Mouse (Mus musculus) hindbrain, embryonic 13.5 days (tissue): Measurements from ENCODE around the gene Erbb2. TPM values are rescaled to one million over a fixed set of nuclear protein-coding genes. Genes with fewer than 3 reads are reported as not detected.

Experiments
- ATAC-seq: fragments of 200-750 bp; cut with Nextera tagmentation; 2 replicates; pipeline ENCODE4 v1.8.0; 2017; ENCODE audit warnings: moderate TSS enrichment; ENCODE audit not compliant: low FRiP score
- H3K27ac ChIP-seq: fragments of 300-500 bp; sonication (generic); 2 replicates; pipeline ENCODE4 v1.5.1; 2015; ENCODE audit warnings: inconsistent platforms, mild to moderate bottlenecking, moderate library complexity
- H3K27me3 ChIP-seq: fragments of 300-500 bp; sonication (generic); 2 replicates; pipeline ENCODE4 v1.6.1; 2015; ENCODE audit warnings: mild to moderate bottlenecking, inconsistent platforms
- H3K36me3 ChIP-seq: fragments of 300-500 bp; sonication (generic); 2 replicates; pipeline ENCODE4 v1.6.1; 2015; ENCODE audit warnings: mild to moderate bottlenecking, inconsistent platforms
- H3K4me1 ChIP-seq: fragments of 300-500 bp; sonication (generic); replicated peaks from 2 replicates; pipeline ENCODE4 v1.6.1; 2015; ENCODE audit warnings: inconsistent platforms
- H3K4me2 ChIP-seq: fragments of 300-500 bp; sonication (generic); 2 replicates; pipeline ENCODE4 v1.6.1; 2015; ENCODE audit warnings: inconsistent platforms, mild to moderate bottlenecking, moderate library complexity
- H3K4me3 ChIP-seq: fragments of 300-500 bp; sonication (generic); 2 replicates; pipeline ENCODE4 v1.5.1; 2015; ENCODE audit warnings: mild to moderate bottlenecking, inconsistent platforms
- H3K9ac ChIP-seq: fragments of 300-500 bp; sonication (generic); 2 replicates; pipeline ENCODE4 v1.6.1; 2015; ENCODE audit warnings: mild to moderate bottlenecking, inconsistent platforms
- H3K9me3 ChIP-seq: fragments of 300-500 bp; sonication (generic); 2 replicates; pipeline ENCODE4 v1.6.1; 2016; ENCODE audit warnings: inconsistent platforms
- WGBS: fragments of 180-500 bp; shearing (Covaris S2); methylation state at CpG from one replicate; pipeline ENCODE4 v1.1.7; 2015; 5-methylcytosine and 5-hydroxymethylcytosine counted together
- polyA plus RNA-seq: library from polyadenylated mRNA; unstranded; fragments of >200 nt; fragmentation: Nextera tagmentation; extraction: Ambion mirVana; gene quantifications from 2 replicates; pipeline ENCODE4 v1.2.1, GENCODE M21; 2015

Erbb2 gene
- polyA plus RNA-seq, 1 experiment from 2014 or later, result 9.9 TPM

GRCm38 (mm10) chr11:98481231-98481630 lies 69.0 kb downstream of the Erbb2 start:
- 69% methylated on average over 6 of the region's 6 CpGs for WGBS
- Histone ChIP-seq H3K9me3 (no peaks in the 10 kb centered on the region), H3K4me1 (no peaks in the 10 kb centered on the region), H3K36me3 (no peaks in the 10 kb centered on the region), H3K27ac (no peak overlapping the region), H3K4me3 (no peak overlapping the region), H3K9ac (no peak overlapping the region), H3K27me3 (no peaks in the 10 kb centered on the region), H3K4me2 (no peak overlapping the region)
- no peak for ATAC-seq

- no peaks in the 10 kb centered on the region for H3K27me3 ChIP-seq
- no peak for ATAC-seq
- WGBS, result 88% methylated on average over 10 of the region's 10 CpGs
Measured at GRCm38 (mm10) chr11:98482067-98482466, 69.8 kb downstream of the Erbb2 start.

GRCm38 (mm10) chr11:98485749-98486148 lies 73.5 kb downstream of the Erbb2 start:
- Histone ChIP-seq H3K4me2 (no peak overlapping the region), H3K9ac (no peak overlapping the region), H3K27ac (no peak overlapping the region), H3K36me3 (no peaks in the 10 kb centered on the region), H3K4me3 (no peak overlapping the region), H3K9me3 (no peaks in the 10 kb centered on the region), H3K4me1 (peaks cover 18% of the 10 kb centered on the region), H3K27me3 (no peaks in the 10 kb centered on the region)
- no peak for ATAC-seq
- WGBS, result 88% methylated on average over 2 of the region's 2 CpGs

More at GRCm38 (mm10) chr11:98482067-98482466, 69.8 kb downstream of the Erbb2 start:
- H3K4me2 ChIP-seq, result no peak overlapping the region
- no peak overlapping the region for H3K4me3 ChIP-seq
- no peak overlapping the region for H3K9ac ChIP-seq
- H3K27ac ChIP-seq, result no peak overlapping the region
- H3K9me3 ChIP-seq, result no peaks in the 10 kb centered on the region
- H3K4me1 ChIP-seq, result no peaks in the 10 kb centered on the region
- no peaks in the 10 kb centered on the region for H3K36me3 ChIP-seq

Other genes with a start within 250 kb of the Erbb2 start
- 67.0 and 67.4 TPM in 2 replicates for gene Med1, start 219.2 kb upstream of the Erbb2 start, polyA plus RNA-seq
- gene Cdk12, start 209.4 kb upstream of the Erbb2 start, polyA plus RNA-seq, result 12.1 and 12.2 TPM in 2 replicates
- gene Neurod2, start 82.8 kb upstream of the Erbb2 start, polyA plus RNA-seq, result 24.6 and 30.7 TPM in 2 replicates
- gene Ppp1r1b, start 64.1 kb upstream of the Erbb2 start, polyA plus RNA-seq, result 1.1 and 2.4 TPM in 2 replicates
- 44.4 and 44.7 TPM in 2 replicates for gene Stard3, start 54.1 kb upstream of the Erbb2 start, polyA plus RNA-seq
- gene Tcap, start 28.7 kb upstream of the Erbb2 start, polyA plus RNA-seq, result 0.21 and 0.35 TPM in 2 replicates
- gene Pnmt, start 26.0 kb upstream of the Erbb2 start, polyA plus RNA-seq, result 3.2 and 4.2 TPM in 2 replicates
- 9.4 and 10.4 TPM in 2 replicates for gene Pgap3, start 12.0 kb upstream of the Erbb2 start, polyA plus RNA-seq
- 248 and 269 TPM in 2 replicates for gene Mien1, start 26.5 kb downstream of the Erbb2 start, polyA plus RNA-seq
- 0.22 and 0.36 TPM in 2 replicates for gene Grb7, start 33.9 kb downstream of the Erbb2 start, polyA plus RNA-seq
- gene Ikzf3, start 133.6 kb downstream of the Erbb2 start, polyA plus RNA-seq, result 0.21 and 0.35 TPM in 2 replicates
- 0.14 TPM in 1 of 2 replicates, not detected in the other for gene Zpbp2, start 138.6 kb downstream of the Erbb2 start, polyA plus RNA-seq
- 91.1 and 91.8 TPM in 2 replicates for gene Ormdl3, start 174.9 kb downstream of the Erbb2 start, polyA plus RNA-seq
- not detected in 2 replicates for gene Lrrc3c, start 185.8 kb downstream of the Erbb2 start, polyA plus RNA-seq
- gene Gm12355, start 213.2 kb downstream of the Erbb2 start, polyA plus RNA-seq, result 0.82 and 1.2 TPM in 2 replicates
- not detected in 2 replicates for gene Gsdma3, start 213.9 kb downstream of the Erbb2 start, polyA plus RNA-seq
- gene Gsdma2, start 234.3 kb downstream of the Erbb2 start, polyA plus RNA-seq, result 0.17 TPM in 1 of 2 replicates, not detected in the other